Mouse (Mus musculus): ENCODE measurements around the gene Ldha. TPM values are rescaled to one million over a fixed set of nuclear protein-coding genes. Genes with fewer than 3 reads are reported as not detected.
"Not testable (repeated sequence)": the region's sequence is repeated elsewhere in the genome, so short reads cannot be mapped to it uniquely, and the experiment has no call there.

Ldha gene
- total RNA-seq, 4 experiments from 2014 or later, result 313 to 352 (median 334) TPM

DNA sequence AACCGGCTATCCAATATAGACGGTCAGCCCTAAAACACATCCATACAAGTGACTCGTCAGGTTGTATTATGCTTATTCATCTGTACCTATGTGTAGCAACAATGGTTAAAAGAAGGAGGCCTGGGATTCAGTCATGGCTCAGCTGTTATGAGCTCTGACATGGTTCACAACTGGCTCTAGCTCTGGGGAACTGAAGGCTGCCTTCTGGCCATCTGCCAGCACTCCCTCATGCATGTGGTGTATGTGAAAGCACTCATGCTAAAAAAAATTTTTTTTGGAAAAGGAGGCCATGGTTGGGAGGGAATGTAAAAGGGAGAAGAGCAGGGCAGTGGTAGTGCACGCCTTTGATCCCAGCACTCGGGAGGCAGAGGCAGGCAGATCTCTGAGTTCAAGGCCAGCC, 38.6 kb downstream of the Ldha start:
- no peak for DNase-seq (ENCODE audit: low spot score in 2 of 2)

DNA sequence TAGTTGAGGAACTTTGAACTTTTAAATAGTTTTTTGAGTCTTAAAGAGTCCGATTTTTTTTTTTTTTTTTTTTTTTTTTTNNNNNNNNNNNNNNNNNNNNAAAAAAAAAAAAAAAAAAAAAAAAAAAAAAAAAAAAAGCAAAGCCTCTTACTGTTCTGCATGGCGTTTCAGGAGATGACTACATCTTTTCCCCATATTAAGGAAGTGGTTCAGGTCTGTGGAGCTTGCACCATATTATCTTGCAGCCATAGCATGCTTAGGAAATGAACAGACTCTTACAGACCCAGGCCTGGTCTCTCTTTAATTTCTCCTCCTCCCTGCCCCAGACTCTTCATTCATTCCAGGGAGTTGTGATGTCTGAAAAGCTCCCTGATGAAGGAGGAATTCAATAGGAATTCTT, 39.7 kb downstream of the Ldha start:
- DNase-seq (ENCODE audit: low spot score in 2 of 2), result no peak

- DNase-seq (ENCODE audit: low spot score in 2 of 2), result not testable (repeated sequence)
Measured at GRCm38 (mm10) chr7:46881941-46882340, 40.7 kb downstream of the Ldha start.

GRCm38 (mm10) chr7:46883304-46883703, 42.0 kb downstream of the Ldha start:
- DNase-seq (ENCODE audit: low spot score in 2 of 2), result no peak

GRCm38 (mm10) chr7:46895511-46895910, 54.2 kb downstream of the Ldha start:
- DNase-seq (ENCODE audit: low spot score in 2 of 2), result no peak

GRCm38 (mm10) chr7:46899343-46899742, 58.1 kb downstream of the Ldha start:
- no peak for DNase-seq (ENCODE audit: low spot score in 2 of 2)

Other genes starting within 250 kb of the Ldha start
- 10 to 100 TPM; 66.3 to 76.8 (median 71.3) TPM for gene Sergef, start 201.7 kb upstream of the Ldha start, total RNA-seq (2022)
- under 1 TPM; 0.23 to 0.80 (median 0.56) TPM for gene Tph1, start 168.9 kb upstream of the Ldha start, total RNA-seq (2022)
- 1 to 10 TPM; 7.4 to 9.9 (median 8.8) TPM for gene Saal1, start 130.8 kb upstream of the Ldha start, total RNA-seq (2022)
- under 1 TPM in 1 of 4 experiments, not detected in 3; 0.40 TPM for gene Saa3, start 125.8 kb upstream of the Ldha start, total RNA-seq (2022)
- gene Saa4, start 108.9 kb upstream of the Ldha start, total RNA-seq (2022), result not detected
- gene Saa1, start 98.5 kb upstream of the Ldha start, total RNA-seq (2022), result not detected
- gene Saa2, start 89.7 kb upstream of the Ldha start, total RNA-seq (2022), result not detected
- gene Hps5, start 45.4 kb upstream of the Ldha start, total RNA-seq (2022), result 10 to 100 TPM; 13.8 to 19.3 (median 16.5) TPM
- 10 to 100 TPM; 35.7 to 41.7 (median 37.8) TPM for gene Gtf2h1, start 45.4 kb upstream of the Ldha start, total RNA-seq (2022)
- gene Ldhc, start 19.7 kb downstream of the Ldha start, total RNA-seq (2022), result not detected
- gene Tsg101, start 78.5 kb downstream of the Ldha start, total RNA-seq (2022), result 10 to 100 TPM; 68.8 to 80.3 (median 76.1) TPM
- 10 to 100 TPM; 11.0 to 20.4 (median 19.1) TPM for gene Uevld, start 117.1 kb downstream of the Ldha start, total RNA-seq (2022)
- not detected for gene Gm9999, start 142.1 kb downstream of the Ldha start, total RNA-seq (2022)
- 10 to 100 TPM; 14.0 to 16.1 (median 15.1) TPM for gene Spty2d1, start 166.9 kb downstream of the Ldha start, total RNA-seq (2022)
- 10 to 100 TPM; 18.5 to 19.6 (median 19.0) TPM for gene Tmem86a, start 209.1 kb downstream of the Ldha start, total RNA-seq (2022)